Mouse (Mus musculus) megakaryocyte, adult 5-6 weeks (primary cell): Measurements from ENCODE around the gene Arsa. TPM values are rescaled to one million over a fixed set of nuclear protein-coding genes. Genes with fewer than 3 reads are reported as not detected.
"Not testable (repeated sequence)": the region's sequence is repeated elsewhere in the genome, so short reads cannot be mapped to it uniquely, and the experiment has no call there.

Source experiments
- ATAC-seq: 2 replicates; pipeline ENCODE4 v1.8.0; 2016; ENCODE audit warnings: mild to moderate bottlenecking, inconsistent platforms; ENCODE audit not compliant: poor library complexity, severe bottlenecking
- total RNA-seq, 2 experiments: library from RNA; stranded (forward) in 1 of 2; stranded (reverse) in 1 of 2; fragments of 153-499, 151-499 nt in 1 of 2; fragments of 221-1000, 200-1000 nt in 1 of 2; gene quantifications; 2 replicates each; pipeline versions ENCODE4 v1.2.3 to v1.2.4; 2015 to 2017

Gene Arsa
- total RNA-seq, 2 experiments from 2014 or later, result 9.2 to 11.1 TPM

DNA sequence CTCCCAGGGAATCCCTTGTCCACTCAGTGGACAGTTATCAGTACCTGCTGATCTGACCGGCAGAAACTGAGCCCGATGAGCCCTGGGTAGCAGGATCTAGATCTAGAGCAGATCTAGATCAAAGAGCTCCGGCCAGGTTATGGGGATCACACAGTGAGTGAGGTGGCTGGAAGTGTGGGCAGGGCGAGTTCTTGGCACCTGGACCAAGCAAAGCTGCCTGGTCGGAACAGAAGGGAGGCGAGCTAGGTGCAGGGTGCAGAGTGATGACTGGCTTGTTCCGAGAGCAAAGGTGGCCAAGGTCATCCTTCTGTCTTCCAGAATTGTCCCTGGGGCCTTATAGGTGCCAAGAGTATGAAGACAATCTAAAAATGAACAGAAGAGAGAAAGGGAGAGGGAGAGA, 17.4 kb downstream of the Arsa start:
- ATAC-seq, result no peak

DNA sequence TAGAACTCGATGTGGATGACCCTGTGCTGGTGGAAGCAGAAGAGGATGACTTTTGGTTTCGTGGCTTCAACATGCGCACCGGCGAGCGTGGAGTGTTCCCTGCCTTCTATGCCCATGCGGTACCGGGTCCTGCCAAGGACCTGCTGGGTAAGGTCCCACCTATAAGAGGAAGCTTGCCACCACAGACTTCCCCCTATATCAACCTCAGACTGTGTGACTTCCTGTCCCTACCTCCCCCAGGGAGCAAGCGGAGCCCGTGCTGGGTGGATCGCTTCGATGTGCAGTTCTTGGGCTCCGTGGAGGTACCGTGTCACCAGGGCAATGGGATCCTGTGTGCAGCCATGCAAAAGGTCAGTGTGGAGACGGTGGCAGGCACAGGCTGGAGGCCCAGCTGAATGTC, 18.3 kb downstream of the Arsa start:
- ATAC-seq, result peak; percentile 66

DNA sequence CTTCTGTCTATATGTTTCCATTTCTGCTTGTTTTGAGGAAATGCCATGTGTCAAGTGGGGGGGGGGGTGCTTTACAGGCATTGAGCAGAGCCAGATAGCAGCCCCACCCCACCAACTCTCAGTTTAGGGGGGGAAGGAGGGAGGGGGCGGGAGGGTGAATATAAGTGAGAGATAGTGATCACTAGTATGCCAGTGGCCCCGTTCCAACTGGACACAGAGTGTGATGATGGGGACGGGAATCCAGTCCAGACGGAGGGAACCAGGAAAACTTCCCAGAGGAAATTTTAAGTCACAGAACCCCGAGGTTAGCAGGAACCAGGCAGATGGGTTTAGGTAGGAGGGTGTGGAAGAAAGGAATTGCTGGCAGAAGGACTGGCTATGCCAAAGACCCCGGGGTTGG, 21.6 kb downstream of the Arsa start:
- no peak for ATAC-seq

DNA sequence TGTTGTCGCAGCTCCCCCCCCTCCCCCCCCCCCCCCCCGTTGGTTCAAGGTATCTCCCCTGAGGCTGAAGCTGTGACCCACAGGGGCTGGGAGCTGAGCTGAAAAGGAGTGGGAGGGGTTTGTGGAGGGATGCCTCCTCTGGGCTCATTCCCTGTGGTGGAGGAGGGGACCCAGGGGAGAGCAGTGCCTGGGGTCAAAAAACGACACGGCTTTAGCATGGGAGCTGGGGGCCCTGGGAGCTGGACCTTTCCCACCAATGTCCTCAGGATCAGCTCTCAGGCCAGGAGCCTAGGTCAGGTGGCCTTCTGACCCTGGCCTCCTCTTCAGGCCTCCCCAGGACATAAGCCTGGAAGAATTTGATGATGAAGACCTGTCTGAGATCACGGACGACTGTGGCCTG, 22.4 kb downstream of the Arsa start:
- ATAC-seq, result no peak

DNA sequence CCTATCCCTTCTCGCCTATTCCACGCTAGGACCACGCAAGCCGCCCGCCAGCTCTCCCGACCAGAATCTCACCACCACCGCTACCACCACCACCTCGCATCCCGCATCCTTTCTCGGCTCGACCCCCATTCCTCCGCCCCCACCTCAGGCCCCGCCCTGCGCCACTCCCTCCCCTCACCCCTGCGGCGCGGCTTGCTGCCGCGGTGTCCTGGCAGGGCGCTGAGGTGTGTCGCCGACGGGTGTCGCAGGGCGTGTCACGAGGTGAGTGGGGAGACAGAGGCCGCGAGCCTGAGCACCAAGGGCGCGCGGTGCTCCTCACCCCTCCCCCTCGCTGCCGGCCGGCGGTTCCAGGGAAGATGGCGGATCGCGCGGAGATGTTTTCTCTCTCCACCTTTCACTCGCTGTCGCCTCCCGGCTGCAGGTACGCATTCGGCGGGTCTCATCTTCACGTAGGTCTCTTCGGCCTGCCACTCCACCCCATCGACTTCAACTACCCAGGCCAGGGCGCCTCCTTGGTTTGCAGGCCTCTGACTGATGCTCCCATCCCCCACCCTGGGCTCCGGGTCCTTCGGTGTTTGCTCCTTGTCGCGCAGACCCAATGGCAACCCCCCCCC, 23.3 kb downstream of the Arsa start, which contains the start of gene Mapk8ip2:
Gene Mapk8ip2, plus strand, starts transcription at position 49 of the 614 bp plus-strand sequence.
- no peak for ATAC-seq

DNA sequence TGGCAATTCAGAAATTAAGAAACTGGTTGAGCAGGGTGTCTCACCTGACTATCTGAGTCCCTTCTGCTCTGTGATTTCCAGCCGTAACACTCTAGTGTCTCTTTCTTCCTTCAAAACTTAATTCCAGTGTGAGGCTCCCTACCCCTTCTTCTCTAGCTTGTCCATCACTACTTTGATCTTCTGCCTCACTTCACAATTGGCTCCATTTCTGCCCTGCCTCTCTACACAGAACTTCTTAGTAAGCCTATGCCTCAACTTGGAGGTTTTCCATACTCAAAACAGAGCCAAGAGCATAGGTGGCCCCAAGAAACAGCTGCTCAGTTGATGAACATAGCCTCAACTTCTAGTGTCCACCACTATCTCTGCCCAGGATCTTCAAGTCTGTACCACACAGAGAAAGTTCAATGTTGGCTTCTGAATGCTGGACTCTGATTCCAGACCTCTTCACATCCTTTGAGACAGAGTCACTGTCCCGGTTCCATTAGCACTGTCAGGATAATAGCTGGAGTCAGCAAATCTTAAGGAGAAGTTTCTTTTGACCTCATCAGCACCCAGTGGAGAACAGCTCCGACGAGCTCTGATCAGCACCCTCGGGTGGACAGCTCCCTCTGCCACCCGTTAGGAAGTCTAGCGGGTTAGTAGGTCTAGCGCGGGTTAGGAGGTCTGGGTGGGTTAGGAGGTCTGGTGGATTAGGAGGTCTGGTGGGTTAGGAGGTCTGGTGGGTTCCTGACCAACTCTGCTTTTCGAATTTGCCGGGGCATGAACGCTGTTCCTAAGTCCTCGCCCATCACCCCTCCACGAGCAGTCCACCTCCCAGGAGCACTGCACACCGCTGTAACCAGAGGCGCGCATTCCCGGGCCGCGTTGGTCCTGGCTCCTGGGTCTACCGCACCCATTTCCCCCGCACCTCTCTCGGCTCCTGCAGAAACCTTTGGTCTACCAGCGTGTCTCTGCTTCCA, 24.0 kb downstream of the Arsa start:
- ATAC-seq, result peak; percentile 72

DNA sequence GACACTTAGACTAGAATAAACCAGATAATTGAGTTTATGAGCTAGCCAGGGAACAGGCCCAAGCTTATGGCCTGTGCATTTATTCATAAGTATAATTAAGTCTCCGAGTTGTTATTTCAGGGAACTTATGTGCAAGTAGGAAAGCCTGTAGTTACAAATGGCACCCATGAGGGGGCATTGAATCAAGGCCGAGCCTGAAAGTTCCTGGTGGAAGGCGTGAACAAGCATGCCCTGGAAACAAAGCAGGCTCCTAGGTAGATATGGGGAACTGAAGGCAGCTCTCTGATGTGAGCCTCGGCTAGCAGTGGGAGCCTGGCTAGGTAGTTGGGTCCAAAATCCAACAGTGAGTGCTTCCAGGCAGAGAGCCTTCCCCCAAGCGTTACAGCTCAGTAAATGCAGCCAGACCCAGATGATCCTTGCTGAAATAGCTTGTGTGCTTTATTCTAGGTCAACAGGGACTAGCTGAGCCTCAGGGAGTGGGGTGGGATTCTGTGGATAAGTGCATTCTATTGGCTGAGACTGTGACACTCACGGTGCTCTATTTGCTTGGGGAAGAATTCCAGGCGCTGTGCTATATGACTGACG, 34.6 kb downstream of the Arsa start:
- ATAC-seq, result no peak

DNA sequence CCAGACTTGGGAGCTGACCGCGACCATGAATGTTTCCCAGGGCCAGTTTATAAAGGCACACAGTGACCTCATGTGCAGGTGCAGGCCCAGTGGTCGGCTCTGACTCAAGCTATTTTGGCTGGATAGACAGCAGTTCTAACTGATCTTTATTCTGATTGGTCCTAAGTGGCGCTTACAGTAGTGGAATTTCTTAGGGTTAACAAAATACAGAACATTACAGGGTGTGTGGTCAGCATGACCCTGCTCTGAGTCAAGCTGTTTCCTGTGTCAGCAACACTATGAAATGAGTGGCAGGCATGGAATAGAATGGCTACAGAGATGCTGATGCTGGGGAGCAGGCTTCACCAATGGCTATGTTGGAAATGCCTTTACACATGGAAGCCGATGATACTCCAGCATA, 41.3 kb downstream of the Arsa start:
- no peak for ATAC-seq

DNA sequence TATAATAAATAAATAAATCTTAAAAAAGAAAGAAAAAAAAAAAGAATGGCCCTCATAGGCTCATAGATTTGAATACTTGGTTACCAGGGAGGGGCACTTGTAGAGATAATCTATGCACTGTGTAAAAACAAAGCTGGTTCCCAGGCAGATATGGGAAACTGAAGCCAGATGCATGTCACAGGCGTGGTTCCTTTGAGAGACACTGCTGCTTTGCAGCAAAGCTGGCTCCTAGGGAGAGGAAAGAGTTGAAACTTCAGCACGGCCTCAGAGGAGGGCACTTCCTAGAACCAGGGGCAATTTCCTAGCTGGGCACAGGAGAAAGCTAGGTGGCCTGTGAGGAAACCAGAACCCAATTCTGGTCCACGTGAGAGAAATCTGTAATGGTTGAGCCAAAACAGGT, 43.1 kb downstream of the Arsa start:
- no peak for ATAC-seq

DNA sequence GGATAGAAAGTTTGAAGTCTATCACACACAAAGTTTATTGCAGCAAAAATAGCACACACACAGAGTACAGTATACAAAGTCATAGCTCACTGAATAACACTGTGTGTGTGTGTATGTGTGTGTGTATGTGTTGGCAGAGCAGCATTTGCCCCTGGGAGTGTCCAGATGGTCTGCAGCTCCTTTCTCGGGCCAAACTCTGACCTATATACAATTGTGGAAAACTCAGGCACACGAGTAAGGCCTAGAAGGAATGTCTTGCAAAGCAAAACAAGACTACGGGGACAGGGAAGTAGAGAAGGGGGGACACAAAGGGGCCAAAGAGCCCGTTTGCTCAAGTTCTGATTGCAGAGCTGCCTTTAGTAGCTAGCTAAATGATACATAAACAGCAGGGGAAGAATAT, 44.3 kb downstream of the Arsa start:
- no peak for ATAC-seq

DNA sequence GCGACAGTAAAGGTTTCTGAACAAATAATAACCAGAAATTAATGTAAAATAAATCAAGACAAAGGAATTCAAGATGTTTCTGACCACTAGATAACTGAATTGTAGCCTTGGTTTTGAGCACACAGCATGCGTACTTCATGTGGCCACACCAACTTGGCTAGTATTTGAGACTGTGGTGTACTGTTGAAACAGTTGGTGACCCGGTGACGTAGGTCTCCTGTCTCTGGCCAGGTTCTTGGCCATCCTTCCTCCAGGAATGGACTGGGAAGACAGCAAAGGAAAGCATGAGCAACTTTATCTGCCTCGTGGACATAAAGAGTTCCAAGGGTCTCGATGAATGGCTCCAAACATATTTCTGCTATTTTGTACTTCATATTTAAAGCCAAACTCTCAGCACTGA, 45.4 kb downstream of the Arsa start:
- ATAC-seq, result no peak

DNA sequence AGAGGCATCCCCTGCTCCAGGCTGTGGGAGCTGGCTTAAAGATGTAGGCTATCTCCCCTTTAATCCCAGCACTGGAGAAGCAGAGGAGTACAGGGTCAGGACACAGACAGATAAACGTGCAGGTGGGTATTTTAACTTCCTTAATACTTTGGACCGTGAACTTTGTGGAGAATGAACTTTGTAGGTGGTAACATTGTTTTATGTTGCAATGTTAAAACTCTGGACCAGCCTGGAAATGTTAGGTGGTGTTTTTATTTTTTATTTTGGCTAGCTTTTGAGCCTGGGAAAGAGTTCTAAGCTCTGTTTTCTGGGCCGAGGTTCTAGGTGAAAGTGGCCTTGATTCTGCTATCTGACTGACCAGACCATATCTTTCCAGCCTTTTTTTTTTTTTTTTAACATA, 46.0 kb downstream of the Arsa start:
- ATAC-seq, result no peak

DNA sequence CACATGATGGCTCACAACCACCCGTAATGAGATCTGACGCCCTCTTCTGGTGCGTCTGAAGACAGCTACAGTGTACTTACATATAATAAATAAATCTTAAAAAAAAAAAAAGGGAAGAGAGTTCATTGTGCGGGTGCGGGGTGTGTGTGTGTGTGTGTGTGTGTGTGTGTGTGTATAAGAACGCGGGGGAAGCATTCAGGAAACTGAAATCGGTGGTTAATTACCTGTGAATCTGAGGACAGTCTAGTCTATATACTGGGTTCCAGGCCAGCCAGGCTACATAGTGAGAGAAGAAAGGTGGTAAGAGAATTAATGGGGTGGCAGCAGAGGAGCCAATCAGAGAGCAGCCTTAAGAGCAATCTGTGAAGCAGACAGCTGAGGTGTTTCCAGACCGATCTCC, 46.5 kb downstream of the Arsa start:
- not testable (repeated sequence) for ATAC-seq

DNA sequence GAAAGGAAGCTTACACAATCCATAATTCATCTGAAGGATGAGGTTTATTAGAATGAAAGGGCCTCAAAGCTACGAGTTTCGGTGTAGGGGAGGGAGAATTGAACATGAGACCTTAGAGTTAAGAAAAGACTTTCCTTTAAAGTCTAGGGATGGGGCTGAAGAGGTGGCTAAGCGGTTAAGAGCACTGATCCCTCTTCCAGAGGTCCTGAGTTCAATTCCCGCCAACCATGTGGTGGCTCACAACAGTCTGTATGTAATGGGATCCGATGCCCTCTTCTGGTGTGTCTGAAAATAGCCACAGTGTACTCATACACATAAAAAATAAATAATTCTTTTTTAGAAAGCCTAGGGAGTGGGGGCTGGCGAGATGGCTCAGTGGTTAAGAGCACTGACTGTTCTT, 46.9 kb downstream of the Arsa start:
- no peak for ATAC-seq

DNA sequence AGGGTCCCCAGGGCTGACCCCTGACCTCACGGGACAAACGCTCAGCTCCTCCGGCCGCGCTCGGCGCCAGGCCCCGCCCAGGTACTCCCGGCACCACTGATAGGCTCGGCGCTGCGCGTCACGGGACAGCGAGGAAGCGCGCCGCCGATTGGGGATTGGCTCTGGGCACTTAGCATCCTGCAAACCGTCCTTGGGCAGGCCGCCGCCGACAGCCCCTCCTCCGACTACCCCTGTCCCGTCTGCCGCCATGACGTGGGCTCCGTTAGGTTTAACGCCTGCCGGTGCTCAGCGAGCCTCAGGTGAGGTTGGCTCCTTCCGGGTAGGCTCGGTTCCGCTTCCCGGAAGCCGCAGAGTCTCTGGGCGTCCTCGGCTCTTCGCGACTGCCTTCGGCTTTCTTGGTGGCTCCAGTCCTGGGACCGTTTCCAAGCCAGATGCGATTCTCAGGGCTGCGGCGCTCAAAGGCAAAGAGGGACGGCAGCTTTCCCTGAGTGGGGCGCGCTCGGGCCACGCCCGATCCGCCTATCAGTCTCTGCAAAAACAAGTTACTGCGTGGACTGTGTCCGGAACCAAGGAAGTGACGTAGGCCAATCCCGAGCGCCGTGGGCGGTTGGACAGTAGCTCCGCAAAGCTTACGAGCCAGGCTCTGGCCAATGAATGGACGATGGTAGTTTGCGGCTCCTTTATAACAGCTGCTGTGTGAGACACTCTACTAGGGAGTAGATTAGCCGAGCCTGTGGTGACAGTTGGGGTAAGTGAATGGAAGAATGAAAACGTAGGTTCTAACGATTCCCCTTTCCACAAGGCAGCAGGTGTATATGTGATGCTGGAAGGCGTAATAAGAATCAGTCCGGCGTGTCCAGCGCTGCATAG, 47.6 kb downstream of the Arsa start, which contains the start of the genes C730034F03Rik, Gm44502 and Chkb:
Gene C730034F03Rik, plus strand, starts transcription at position 238 of the 870 bp plus-strand sequence.
Gene Gm44502, minus strand, starts transcription at position 345 of the 870 bp plus-strand sequence.
Gene Chkb, minus strand, starts transcription at position 557 of the 870 bp plus-strand sequence.
- ATAC-seq, result peak; percentile 87

DNA sequence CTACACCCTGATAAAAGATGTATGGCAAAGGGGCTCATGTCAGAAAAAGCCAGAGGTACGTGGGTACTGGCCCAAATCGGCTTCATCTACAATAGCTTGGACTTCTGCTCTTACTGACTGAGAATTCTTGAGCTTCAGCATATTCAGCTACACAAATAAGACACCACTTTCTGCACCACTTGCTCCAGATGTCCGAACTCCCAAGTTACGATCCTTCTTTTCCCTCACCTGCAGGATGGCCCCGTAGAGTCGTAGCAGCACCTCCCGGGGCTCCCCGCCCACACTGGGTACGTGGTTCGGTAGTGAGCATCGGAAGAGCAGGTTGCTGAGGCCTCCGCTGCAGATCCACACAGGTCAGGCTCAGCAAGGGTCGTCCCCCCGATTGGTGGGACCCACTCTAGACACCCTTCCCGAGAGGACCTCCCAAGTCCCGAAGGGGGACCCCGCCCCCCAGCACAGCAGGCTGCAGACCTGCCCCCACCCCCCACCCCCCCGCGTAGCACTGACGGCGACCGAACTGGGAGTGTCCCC, 48.3 kb downstream of the Arsa start:
- ATAC-seq, result no peak

DNA sequence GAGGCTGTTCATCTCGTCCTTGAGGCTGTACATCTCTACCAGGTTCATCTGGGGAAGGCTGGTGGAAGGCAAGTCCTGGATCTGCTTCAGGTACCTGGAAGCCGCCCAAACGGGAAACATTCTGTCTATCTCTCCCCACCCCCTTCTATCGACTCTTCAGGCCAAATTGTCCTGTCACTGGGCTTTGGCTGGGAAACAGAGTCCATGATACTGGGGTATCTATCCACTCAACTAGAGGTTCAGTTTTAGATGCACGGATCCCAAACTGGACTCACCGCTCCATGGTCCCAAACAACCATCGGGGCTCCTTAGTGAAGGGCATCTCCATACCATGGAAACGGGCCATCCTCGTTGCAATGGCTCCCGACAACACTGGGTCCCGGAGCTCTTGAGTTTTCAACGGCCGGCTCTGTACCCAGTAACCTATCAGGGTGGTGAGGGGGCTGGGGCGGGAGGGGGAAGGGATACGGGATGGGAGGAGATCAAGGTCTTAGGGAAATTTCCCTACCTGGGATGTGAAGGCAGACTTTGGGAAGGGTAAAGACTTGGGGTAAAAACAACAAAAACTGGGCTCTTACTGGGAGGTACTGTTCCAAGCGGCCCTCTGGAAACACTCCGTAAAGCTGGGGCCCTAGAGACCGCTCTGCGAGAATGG, 49.0 kb downstream of the Arsa start:
- no peak for ATAC-seq

DNA sequence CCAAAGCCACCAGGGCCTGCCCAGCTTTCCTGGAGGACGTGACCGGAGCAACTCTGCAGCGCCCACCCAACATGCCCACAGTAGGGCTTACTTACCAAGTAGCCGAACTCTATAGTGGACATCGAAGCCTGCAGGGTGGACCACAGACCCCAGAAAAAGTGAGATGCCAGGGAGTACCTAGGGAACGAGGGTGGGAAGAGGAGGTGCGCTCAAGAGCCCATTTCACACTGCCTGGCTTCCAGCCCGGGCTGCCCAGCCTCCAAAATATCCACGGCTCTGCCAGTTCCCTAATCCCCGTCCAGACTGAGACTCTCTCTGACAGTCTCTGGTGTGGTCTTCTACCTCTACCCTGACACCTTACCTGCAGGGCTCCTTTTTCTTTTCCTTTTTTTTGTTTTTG, 50.5 kb downstream of the Arsa start:
- ATAC-seq, result no peak

DNA sequence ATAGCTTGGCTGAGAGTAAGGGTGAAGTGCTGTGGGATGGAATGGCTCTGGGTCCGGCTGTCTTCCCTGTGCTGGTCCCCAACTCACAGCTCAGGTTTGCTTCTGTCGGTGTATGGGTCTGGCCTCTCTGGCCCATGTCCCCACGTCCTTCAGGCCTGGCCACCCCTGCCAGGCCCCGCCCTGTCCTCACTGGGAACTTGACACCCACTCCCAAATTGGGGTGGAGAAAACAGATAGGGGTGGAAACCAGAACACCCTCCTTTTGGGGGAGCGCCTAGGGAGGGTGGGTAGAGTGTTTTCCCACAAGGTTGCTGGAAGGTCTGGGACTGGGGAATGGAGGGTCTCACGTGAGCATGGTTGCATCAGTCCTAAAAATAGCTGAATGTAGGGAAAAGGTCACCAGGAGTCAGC, 51.5 kb downstream of the Arsa start, which contains the start of gene Cpt1b:
Gene Cpt1b, minus strand, starts transcription at position 153 of the 411 bp plus-strand sequence.
- no peak for ATAC-seq

DNA sequence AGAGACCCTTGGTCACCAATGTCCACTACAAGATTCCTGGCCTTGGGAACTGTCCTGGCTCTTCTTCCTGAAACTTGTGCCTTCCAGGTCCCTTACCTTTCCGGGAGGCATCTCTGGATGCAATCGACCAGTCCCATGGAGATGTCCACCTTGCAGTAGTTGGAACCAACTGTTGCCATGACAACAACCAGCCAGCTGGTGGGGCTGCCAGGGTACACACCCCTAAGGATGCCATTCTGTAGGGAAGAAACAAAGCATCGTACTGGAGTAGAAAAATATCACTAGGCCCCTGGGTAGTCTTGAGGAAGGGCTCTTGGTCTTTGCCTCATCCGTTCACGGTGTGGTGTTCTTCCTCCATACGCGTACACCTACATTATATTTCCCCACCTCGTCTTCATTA, 52.6 kb downstream of the Arsa start:
- ATAC-seq, result no peak
